Mouse (Mus musculus) E14TG2a.4 (cell line): ENCODE measurements around the gene Kcnab1.

Experiments
- CTCF ChIP-seq: conservative IDR thresholded peaks from 2 replicates; pipeline ENCODE4 v1.5.1; 2014; ENCODE audit warnings: low read length
- NANOG ChIP-seq: IDR thresholded peaks from 2 replicates; pipeline ENCODE4 v1.6.1; 2014; ENCODE audit warnings: borderline replicate concordance, low read length, mixed read lengths
- POU5F1 ChIP-seq: IDR thresholded peaks from 2 replicates; pipeline ENCODE4 v1.6.1; 2014; ENCODE audit warnings: low read length, borderline replicate concordance

GRCm38 (mm10) chr3:65205539-65206020, 96.4 kb downstream of the Kcnab1 start:
- TF ChIP-seq CTCF (no peak), NANOG (no peak), POU5F1 (no peak)
